Mouse (Mus musculus): Measurements from ENCODE around the gene Gm3250. TPM values are rescaled to one million over a fixed set of nuclear protein-coding genes. Genes with fewer than 3 reads are reported as not detected.

The Gm3250 gene
- not detected for total RNA-seq (2023)

GRCm38 (mm10) chr10:77782442-77782841 lies at the start of gene Gm3250:
Gene Gm3250, minus strand, starts transcription at chr10:77782542.

GRCm38 (mm10) chr10:77826951-77827350 lies 44.6 kb upstream of the Gm3250 start, which contains the start of gene Krtap10-4:
Gene Krtap10-4, minus strand, starts transcription at chr10:77827095.

GRCm38 (mm10) chr10:77814382-77814781 lies 32.0 kb upstream of the Gm3250 start, which contains the start of gene Gm2696:
Gene Gm2696, plus strand, starts transcription at chr10:77814682.

GRCm38 (mm10) chr10:77811743-77812142 lies 29.4 kb upstream of the Gm3250 start, which contains the start of gene Gm9507:
Gene Gm9507, minus strand, starts transcription at chr10:77811843.

GRCm38 (mm10) chr10:77798921-77799508 lies 16.7 kb upstream of the Gm3250 start, which contains the start of gene Gm19668:
Gene Gm19668, minus strand, starts transcription at chr10:77799133.

GRCm38 (mm10) chr10:77794976-77795375 lies 12.6 kb upstream of the Gm3250 start, which contains the start of gene Gm9639:
Gene Gm9639, minus strand, starts transcription at chr10:77795076.

GRCm38 (mm10) chr10:77787876-77788275 lies 5.5 kb upstream of the Gm3250 start, which contains the start of gene Gm7137:
Gene Gm7137, minus strand, starts transcription at chr10:77788200.

GRCm38 (mm10) chr10:77776844-77777243 lies 5.5 kb downstream of the Gm3250 start, which contains the start of gene Gm7138:
Gene Gm7138, minus strand, starts transcription at chr10:77776944.

GRCm38 (mm10) chr10:77771225-77771624 lies 11.1 kb downstream of the Gm3250 start, which contains the start of gene Gm3238:
Gene Gm3238, minus strand, starts transcription at chr10:77771325.

GRCm38 (mm10) chr10:77759582-77759981 lies 22.8 kb downstream of the Gm3250 start, which contains the start of gene Gm3233:
Gene Gm3233, minus strand, starts transcription at chr10:77759682.

GRCm38 (mm10) chr10:77751254-77751653 lies 31.1 kb downstream of the Gm3250 start, which contains the start of gene Gm9736:
Gene Gm9736, minus strand, starts transcription at chr10:77751354.

GRCm38 (mm10) chr10:77741924-77742688 lies 40.2 kb downstream of the Gm3250 start, which contains the start of gene Gm18596:
Gene Gm18596, minus strand, starts transcription at chr10:77742638.

Other genes with a start within 250 kb of the Gm3250 start
- gene Pttg1ip, start 200.8 kb downstream of the Gm3250 start, total RNA-seq (2023): 109 TPM
- gene Sumo3, start 176.4 kb downstream of the Gm3250 start, total RNA-seq (2023): 61.4 TPM
- gene Gm49325, start 176.3 kb downstream of the Gm3250 start, total RNA-seq (2023): not detected
- gene Ube2g2, start 160.3 kb downstream of the Gm3250 start, total RNA-seq (2023): 36.8 TPM
- 0.44 TPM for gene Tspear, start 96.0 kb downstream of the Gm3250 start, total RNA-seq (2023)
- gene Gm19402, start 91.8 kb downstream of the Gm3250 start, total RNA-seq (2023): not detected
- gene Gm9508, start 85.3 kb downstream of the Gm3250 start, total RNA-seq (2023): not detected
- not detected for gene Gm10272, start 75.9 kb downstream of the Gm3250 start, total RNA-seq (2023)
- gene Gm10024, start 71.1 kb downstream of the Gm3250 start, total RNA-seq (2023): not detected
- gene Gm10142, start 66.7 kb downstream of the Gm3250 start, total RNA-seq (2023): not detected
- gene Krtap12-1, start 61.9 kb downstream of the Gm3250 start, total RNA-seq (2023): not detected
- not detected for gene Gm10100, start 56.1 kb downstream of the Gm3250 start, total RNA-seq (2023)
- not detected for gene Gm18596, start 39.9 kb downstream of the Gm3250 start, total RNA-seq (2023)
- not detected for gene Gm9736, start 31.2 kb downstream of the Gm3250 start, total RNA-seq (2023)
- not detected for gene Gm3233, start 22.9 kb downstream of the Gm3250 start, total RNA-seq (2023)
- gene Gm3238, start 11.2 kb downstream of the Gm3250 start, total RNA-seq (2023): not detected
- gene Gm7138, start 5.6 kb downstream of the Gm3250 start, total RNA-seq (2023): not detected
- gene Gm7137, start 5.7 kb upstream of the Gm3250 start, total RNA-seq (2023): not detected
- not detected for gene Gm9639, start 12.5 kb upstream of the Gm3250 start, total RNA-seq (2023)
- not detected for gene Gm19668, start 16.6 kb upstream of the Gm3250 start, total RNA-seq (2023)
- not detected for gene Gm9507, start 29.3 kb upstream of the Gm3250 start, total RNA-seq (2023)
- gene Gm2696, start 32.1 kb upstream of the Gm3250 start, total RNA-seq (2023): not detected
- not detected for gene Krtap10-4, start 44.6 kb upstream of the Gm3250 start, total RNA-seq (2023)
- not detected for gene Krtap10-10, start 53.4 kb upstream of the Gm3250 start, total RNA-seq (2023)
- gene Gm36176, start 64.3 kb upstream of the Gm3250 start, total RNA-seq (2023): not detected
- not detected for gene Gm10318, start 70.3 kb upstream of the Gm3250 start, total RNA-seq (2023)
- gene Gm3285, start 79.4 kb upstream of the Gm3250 start, total RNA-seq (2023): not detected
- not detected for gene Lrrc3, start 120.0 kb upstream of the Gm3250 start, total RNA-seq (2023)
- 3.9 TPM for gene Trpm2, start 188.0 kb upstream of the Gm3250 start, total RNA-seq (2023)
- gene 1810043G02Rik, start 196.0 kb upstream of the Gm3250 start, total RNA-seq (2023): 6.7 TPM
- gene Pfkl, start 227.5 kb upstream of the Gm3250 start, total RNA-seq (2023): 111 TPM

Data from CD4-positive naive resting alpha-beta T cell, adult 57 days (primary cell).